Mouse (Mus musculus): ENCODE data around the gene Cers2. TPM values are rescaled to one million over a fixed set of nuclear protein-coding genes. Genes with fewer than 3 reads are reported as not detected.

The Cers2 gene
- polyA plus RNA-seq, 1 experiment: 178 TPM

DNA sequence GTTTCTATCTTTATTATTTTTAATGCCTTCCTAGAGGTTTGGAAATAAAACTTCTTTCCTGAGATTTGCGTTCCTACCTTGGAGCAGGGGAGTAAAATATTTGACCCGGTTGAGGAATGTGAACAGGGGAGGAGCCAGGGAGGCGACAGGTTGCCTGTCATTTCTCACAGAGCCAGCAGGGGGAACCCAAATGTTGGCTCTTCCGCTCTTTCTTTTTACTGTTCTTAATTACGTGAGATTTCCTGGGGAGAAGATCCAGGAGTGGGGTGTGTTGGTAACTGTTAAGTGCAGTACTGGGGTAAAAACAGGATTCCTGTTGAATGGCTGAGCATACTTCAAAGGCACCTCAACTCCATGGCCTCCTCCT, 18.5 kb upstream of the Cers2 start:
- TF ChIP-seq POLR2A (IDR thresholded peaks at IDR 0.05; ENCODE audit: low read depth, low read length): no peak
- peak; percentile 31; the same call in 1 of the 2 replicates for TF ChIP-seq CTCF (IDR thresholded peaks at IDR 0.05; ENCODE audit: borderline replicate concordance, insufficient read depth, low read length)
- Histone ChIP-seq H3K4me1 (ENCODE audit: control insufficient read depth, insufficient read depth, low read length) (no peaks in the 10 kb centered on the region), H3K4me3 (ENCODE audit: insufficient read depth, low read length) (no peak overlapping the region), H3K27ac (ENCODE audit: insufficient read depth, low read length) (no peak overlapping the region)

DNA sequence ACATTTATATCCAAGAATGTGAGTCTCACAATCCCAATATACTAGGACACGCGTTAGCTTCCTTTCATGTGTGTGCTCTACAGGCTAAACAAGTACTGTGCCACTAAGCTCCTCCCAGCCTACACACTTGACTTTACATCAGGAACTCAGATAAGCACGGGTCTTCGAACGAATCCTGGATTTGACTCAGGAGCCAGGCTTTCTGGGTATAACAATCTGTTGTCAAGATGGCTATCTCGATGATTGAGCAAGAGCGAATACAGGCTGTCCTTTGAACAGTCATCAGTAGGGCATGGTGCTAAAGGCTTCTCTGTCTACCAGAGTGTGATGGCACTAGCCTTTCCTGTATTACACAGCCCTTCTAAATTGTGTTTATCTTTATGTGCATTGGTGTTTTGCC, 16.6 kb upstream of the Cers2 start:
- Histone ChIP-seq H3K4me3 (ENCODE audit: insufficient read depth, low read length) (no peak overlapping the region), H3K4me1 (ENCODE audit: control insufficient read depth, insufficient read depth, low read length) (no peaks in the 10 kb centered on the region), H3K27ac (ENCODE audit: insufficient read depth, low read length) (no peak overlapping the region)
- TF ChIP-seq POLR2A (IDR thresholded peaks at IDR 0.05; ENCODE audit: low read depth, low read length) (no peak), CTCF (IDR thresholded peaks at IDR 0.05; ENCODE audit: borderline replicate concordance, insufficient read depth, low read length) (no peak)

DNA sequence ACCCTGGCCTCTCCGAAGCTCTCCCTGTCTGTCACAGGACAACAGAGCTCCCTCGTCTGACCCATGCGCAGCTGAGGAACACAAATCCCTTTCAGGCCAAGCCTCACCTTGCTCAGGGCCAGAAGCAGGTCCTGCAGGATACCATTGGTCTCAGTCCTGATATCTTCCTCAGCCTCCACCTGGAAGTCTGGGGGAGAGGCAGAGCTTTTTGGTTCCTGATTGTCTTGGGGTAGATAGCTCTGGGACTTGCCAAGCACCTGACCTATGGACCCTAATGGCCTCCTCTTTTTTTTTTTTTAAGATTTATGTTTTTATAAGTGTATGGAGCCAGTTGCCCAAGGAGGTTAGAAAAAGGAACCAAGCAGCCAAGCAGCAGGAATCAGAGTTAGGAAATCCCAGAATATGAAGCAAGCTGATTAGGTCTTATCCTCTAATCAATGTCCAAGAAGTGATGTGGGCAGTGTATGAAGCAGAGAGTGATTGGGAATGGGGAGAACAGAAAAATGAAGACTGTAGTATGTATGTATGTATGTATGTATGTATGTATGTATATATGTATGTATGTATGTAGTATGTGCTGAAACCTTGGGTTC, 13.3 kb upstream of the Cers2 start:
- Histone ChIP-seq H3K4me3 (ENCODE audit: insufficient read depth, low read length) (no peak overlapping the region), H3K27ac (ENCODE audit: insufficient read depth, low read length) (no peak overlapping the region), H3K4me1 (ENCODE audit: control insufficient read depth, insufficient read depth, low read length) (no peaks in the 10 kb centered on the region)
- no peak for TF ChIP-seq CTCF (IDR thresholded peaks at IDR 0.05; ENCODE audit: borderline replicate concordance, insufficient read depth, low read length)
- TF ChIP-seq POLR2A (IDR thresholded peaks at IDR 0.05; ENCODE audit: low read depth, low read length): no peak

DNA sequence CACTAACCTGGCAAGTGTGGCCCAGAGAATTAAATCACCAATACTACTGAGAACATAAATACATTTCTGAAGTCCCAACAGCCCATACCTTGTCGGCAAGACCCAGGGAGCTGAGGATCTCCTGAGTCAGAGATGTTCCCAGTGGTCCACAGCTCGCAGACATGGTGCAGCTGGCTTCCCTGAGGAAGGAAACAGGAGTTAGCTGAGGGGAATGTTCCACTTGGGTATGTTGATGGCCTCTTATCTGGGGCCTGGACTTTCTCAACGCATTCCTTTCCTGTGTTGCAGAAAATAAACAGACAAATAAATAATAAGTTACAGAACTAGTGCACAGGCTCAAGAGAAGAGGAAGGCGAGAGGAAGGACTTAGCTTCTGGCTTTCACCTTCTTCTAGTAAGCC, 8.3 kb upstream of the Cers2 start:
- Histone ChIP-seq H3K4me3 (ENCODE audit: insufficient read depth, low read length) (no peak overlapping the region), H3K4me1 (ENCODE audit: control insufficient read depth, insufficient read depth, low read length) (no peaks in the 10 kb centered on the region), H3K27ac (ENCODE audit: insufficient read depth, low read length) (no peak overlapping the region)
- TF ChIP-seq CTCF (IDR thresholded peaks at IDR 0.05; ENCODE audit: borderline replicate concordance, insufficient read depth, low read length) (no peak), POLR2A (IDR thresholded peaks at IDR 0.05; ENCODE audit: low read depth, low read length) (no peak)

DNA sequence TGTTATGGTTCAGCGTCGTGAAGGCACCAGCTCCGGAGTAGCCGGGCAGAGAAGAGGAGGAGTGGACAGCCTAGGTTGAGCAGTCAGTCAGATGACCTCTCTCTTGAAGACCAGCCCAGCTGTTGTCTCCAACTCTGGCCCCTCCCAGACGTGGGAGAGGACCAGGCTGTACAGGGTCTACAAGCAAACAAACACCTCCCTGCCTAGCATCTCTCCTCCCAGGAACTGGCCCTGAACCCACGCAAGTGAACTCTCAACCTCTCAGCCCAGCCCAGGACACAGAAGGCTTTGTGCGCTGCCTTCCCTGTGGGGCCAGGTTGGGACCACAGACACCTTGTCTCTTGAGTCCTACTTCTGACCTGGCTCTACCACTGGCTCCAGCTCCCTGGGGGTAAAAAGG, 7.5 kb upstream of the Cers2 start, which contains the start of gene Anxa9:
Anxa9 (minus strand) TSS at position 77 of the 400 bp plus-strand sequence.
- Histone ChIP-seq H3K4me3 (ENCODE audit: insufficient read depth, low read length) (no peak within 1 kb of the TSS), H3K4me1 (ENCODE audit: control insufficient read depth, insufficient read depth, low read length) (no peaks in the 10 kb centered on the region), H3K27ac (ENCODE audit: insufficient read depth, low read length) (no peak within 1 kb of the TSS)
- TF ChIP-seq CTCF (IDR thresholded peaks at IDR 0.05; ENCODE audit: borderline replicate concordance, insufficient read depth, low read length): no peak
- no peak for TF ChIP-seq POLR2A (IDR thresholded peaks at IDR 0.05; ENCODE audit: low read depth, low read length)

DNA sequence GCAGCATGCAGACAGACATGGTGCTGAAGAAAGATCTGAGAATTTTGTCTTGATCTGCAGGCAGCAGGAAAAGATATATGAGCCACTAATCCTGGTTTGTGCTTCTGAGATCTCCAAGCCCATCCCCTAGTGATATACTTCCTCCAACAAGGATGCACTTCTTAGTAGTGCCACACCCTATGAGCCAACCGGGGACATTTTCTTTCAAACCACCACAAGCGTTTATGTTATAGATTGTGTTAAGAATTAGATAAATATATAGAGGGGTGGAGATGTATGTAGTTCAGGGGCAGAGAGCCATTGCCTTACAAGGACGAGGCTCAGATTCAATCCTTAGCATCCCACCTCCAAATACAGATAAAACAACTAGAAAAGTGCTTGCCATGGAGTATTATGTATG, 4.1 kb upstream of the Cers2 start:
- no peak for TF ChIP-seq CTCF (IDR thresholded peaks at IDR 0.05; ENCODE audit: borderline replicate concordance, insufficient read depth, low read length)
- no peak for TF ChIP-seq POLR2A (IDR thresholded peaks at IDR 0.05; ENCODE audit: low read depth, low read length)
- Histone ChIP-seq H3K27ac (ENCODE audit: insufficient read depth, low read length) (no peak overlapping the region), H3K4me3 (ENCODE audit: insufficient read depth, low read length) (no peak overlapping the region), H3K4me1 (ENCODE audit: control insufficient read depth, insufficient read depth, low read length) (0 out of 2 replicates have a peak, but pooled peaks cover 5% of the 10 kb centered on the region)

DNA sequence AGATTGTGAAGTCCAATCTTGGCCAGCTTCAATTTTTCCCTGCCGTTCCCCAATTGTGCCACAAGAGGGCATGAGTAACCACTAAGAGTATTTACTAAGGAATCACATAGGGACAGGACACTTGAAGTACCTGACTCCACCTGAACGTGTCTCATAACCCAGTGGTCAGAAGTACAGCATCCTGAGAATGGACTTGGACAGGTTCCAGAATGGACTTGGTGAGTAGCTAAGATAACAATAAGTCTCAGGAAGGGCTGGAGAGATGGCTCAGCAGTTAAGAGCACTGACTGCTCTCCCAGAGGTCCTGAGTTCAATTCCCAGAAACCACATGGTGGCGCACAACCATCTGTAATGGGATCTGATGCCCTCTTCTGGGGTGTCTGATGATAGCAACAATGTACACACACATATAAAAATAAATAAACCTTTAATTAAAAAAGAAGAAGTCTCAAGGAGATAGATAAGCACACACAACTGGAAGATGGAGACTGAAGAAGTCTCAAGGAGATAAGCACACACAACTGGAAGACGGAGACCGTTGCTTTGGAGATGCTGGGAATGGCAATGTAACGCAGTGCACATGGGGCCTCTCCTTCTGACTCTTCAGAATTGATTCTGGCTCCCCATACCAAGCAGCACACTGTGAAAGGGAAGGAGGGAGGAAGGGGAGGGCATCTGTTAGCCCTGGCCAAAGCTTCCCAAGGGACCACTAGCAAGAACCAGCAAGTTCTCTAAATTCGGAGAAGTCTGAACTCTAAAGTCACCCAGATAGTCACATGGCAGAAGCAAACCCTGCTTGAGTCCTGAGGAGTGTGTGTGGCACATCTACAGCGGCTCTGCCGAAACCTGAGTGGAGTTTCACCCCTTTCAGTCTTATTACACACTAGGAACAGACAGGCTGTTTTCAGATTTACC, 3.4 kb upstream of the Cers2 start:
- no peak overlapping the region for H3K4me3 ChIP-seq (ENCODE audit: insufficient read depth, low read length)
- H3K27ac ChIP-seq (ENCODE audit: insufficient read depth, low read length): no peak overlapping the region
- 0 out of 2 replicates have a peak, but pooled peaks cover 5% of the 10 kb centered on the region for H3K4me1 ChIP-seq (ENCODE audit: control insufficient read depth, insufficient read depth, low read length)
- no peak for TF ChIP-seq CTCF (IDR thresholded peaks at IDR 0.05; ENCODE audit: borderline replicate concordance, insufficient read depth, low read length)
- no peak for TF ChIP-seq POLR2A (IDR thresholded peaks at IDR 0.05; ENCODE audit: low read depth, low read length)

DNA sequence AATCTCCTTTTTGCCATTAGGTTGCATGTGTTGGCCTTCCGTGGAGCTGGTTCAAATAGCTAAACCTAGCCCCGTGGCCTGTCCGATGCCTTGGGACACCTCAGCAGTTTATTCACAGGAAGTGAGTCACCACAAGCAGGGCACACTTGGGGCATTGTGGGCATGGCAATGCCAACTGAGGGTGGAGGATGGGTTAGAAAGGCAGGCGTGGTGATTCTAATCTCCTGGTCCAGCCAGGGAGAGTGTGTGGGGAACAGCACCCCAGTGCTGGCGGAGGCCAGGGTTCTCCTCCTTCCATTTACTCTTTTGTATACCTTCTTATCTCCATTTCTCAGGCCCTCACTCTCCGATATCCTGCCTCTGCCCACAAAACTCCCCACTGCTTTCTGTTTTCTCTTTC, 2.0 kb upstream of the Cers2 start:
- TF ChIP-seq POLR2A (IDR thresholded peaks at IDR 0.05; ENCODE audit: low read depth, low read length): peak; percentile 13; the same call in 1 of the 2 replicates
- no peak for TF ChIP-seq CTCF (IDR thresholded peaks at IDR 0.05; ENCODE audit: borderline replicate concordance, insufficient read depth, low read length)
- Histone ChIP-seq H3K27ac (ENCODE audit: insufficient read depth, low read length) (no peak overlapping the region), H3K4me3 (ENCODE audit: insufficient read depth, low read length) (no peak overlapping the region), H3K4me1 (ENCODE audit: control insufficient read depth, insufficient read depth, low read length) (peaks cover 9% of the 10 kb centered on the region; the same call in 1 of the 2 replicates)

DNA sequence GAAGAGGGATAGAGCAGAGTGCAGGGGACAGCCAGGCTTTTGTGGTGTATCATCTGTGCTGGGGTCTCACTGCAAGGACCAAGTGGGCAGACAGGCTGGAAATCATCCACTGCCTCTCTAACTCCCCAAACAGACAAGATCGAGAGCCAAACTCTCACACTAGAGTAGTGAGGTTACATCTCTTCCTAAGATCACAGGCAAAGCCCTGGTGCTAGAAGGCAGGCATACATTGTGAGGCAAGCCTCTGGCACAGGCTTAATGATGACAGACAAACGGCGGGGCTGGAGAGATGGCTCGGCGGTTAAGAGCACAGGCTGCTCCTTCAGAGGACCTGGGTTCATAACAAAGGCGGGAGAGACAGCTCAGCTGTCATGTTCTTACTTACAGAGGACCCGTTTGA, 1.1 kb upstream of the Cers2 start:
- TF ChIP-seq POLR2A (IDR thresholded peaks at IDR 0.05; ENCODE audit: low read depth, low read length) (no peak), CTCF (IDR thresholded peaks at IDR 0.05; ENCODE audit: borderline replicate concordance, insufficient read depth, low read length) (no peak)
- Histone ChIP-seq H3K4me3 (ENCODE audit: insufficient read depth, low read length) (no peak overlapping the region), H3K4me1 (ENCODE audit: control insufficient read depth, insufficient read depth, low read length) (peaks cover 12% of the 10 kb centered on the region; the same call in 1 of the 2 replicates), H3K27ac (ENCODE audit: insufficient read depth, low read length) (no peak overlapping the region)

DNA sequence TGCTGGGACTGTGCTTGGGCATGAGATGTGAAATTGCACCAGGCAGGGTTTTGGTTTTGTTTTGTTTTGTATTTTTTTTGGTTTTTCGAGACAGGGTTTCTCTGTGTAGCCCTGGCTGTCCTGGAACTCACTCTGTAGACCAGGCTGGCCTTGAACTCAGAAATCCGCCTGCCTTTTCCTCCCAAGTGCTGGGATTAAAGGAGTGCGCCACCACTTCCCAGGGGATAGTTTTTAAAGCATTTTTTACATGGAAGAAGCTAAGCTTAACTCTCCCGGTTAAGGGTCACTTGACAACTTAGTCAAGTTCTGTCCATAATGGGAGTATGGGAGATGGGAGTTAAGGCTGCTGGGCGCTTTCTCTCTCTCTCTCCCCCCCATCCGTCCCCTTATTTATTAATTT, 516 bp upstream of the Cers2 start:
- Histone ChIP-seq H3K4me1 (ENCODE audit: control insufficient read depth, insufficient read depth, low read length) (peaks cover 15% of the 10 kb centered on the region; the same call in 1 of the 2 replicates), H3K4me3 (ENCODE audit: insufficient read depth, low read length) (no peak overlapping the region), H3K27ac (ENCODE audit: insufficient read depth, low read length) (no peak overlapping the region; the same call in 1 of the 2 replicates)
- TF ChIP-seq CTCF (IDR thresholded peaks at IDR 0.05; ENCODE audit: borderline replicate concordance, insufficient read depth, low read length) (no peak), POLR2A (IDR thresholded peaks at IDR 0.05; ENCODE audit: low read depth, low read length) (no peak)

Measured in embryonic fibroblast, embryonic 13.5 days (primary cell).